Mouse (Mus musculus): ENCODE data around the gene Rsc1a1.

Rsc1a1 gene
- long read RNA-seq, experiment 1: 0 reads
- long read RNA-seq, experiment 2: 0 reads

DNA sequence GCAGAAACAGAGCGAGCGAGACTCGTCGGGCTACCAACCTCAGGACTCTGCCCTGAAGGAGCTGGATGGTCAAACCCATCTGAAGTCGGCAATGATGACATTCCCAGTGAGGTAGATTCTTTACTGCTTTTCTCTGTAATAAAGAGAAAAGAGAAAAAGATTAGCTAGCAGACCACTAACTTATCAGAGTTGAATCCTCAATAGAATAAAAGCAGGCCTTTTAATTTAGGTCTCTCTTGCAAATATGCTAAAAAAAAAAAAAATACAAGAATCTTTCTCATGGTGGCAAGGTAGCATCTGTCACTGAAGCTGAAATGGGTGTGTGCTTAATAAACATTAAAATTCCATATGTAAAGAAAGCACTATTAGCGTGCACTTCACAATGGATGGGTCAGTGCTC is at the start of gene Rsc1a1:
Rsc1a1 (minus strand) TSS at position 101 of the 400 bp plus-strand sequence.
- intact Hi-C loops (cut with DNase I): no loop called here

DNA sequence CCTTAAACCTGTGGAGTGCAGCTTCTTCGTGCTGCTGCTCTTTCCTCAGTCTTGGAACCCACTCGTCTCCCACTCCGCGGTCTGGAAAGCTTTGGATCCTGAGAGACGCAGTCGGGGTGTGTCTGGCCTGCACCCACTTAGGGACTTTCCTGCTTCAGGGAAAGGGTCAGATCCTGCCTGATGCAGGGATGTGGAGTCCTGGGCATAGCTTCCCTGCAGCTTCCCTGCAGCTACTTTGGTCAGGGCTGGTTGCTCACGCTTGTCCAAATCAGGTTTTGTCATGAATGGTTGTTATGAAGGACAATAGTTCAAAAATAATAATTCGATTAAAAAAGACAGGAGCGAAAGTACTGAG is 49.8 kb upstream of the Rsc1a1 start:
- intact Hi-C loops (cut with DNase I): no loop called here

DNA sequence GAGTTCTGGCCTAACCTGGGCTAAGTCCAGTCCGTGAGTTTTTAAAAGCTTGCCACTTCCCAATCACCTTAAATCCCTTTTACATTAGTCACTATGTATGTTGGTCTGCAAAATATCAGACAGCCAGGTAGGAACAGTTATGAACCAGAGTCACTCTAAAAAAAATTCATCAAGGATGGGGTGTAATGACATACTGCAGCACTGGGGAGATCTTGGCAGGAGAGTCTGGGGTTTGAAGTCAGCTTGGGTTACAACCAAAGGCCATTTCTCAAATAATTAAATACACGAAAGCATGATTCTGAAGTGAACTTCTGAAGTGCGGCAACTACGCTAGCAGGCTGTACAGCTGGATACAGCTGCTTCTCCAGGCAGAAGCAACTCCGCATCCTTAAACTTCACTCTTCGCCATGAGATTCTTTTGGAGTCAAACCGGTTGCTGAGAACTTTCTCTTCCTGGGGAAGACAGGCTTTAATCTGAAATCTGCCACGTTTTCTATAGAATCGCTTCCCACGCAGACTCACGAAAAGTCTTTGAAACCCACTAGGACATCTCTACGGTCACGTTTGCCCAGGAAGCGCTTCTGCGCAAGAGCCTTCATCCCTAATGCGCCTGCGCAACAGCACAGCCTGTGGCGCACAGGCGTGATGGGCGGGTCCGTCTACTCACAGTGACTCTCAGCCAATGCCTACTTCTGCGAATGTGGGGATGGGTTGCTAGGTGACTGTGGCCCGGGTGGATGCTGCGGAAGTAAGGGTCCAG is 49.2 kb upstream of the Rsc1a1 start:
- intact Hi-C loops (cut with DNase I): no loop called here

DNA sequence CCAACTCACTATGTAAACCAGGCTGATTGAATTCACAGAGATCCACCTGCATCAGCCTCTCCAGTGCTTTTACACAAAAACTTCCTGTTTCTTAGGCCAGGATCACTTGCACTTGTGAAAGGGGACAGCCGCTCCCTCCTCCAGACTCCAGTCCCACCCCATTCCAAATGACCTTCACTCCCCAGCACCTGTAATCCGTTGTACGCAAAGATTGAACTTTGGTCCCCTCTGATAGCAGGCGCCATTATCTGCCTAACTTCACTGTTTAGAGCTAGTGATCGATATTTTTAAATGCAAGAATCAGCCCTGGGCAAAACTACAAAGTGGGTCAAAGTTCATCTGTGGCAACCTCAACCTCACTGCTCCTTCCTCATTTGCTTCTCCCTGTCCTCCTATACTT is 46.4 kb upstream of the Rsc1a1 start:
- intact Hi-C loops (cut with DNase I): no loop called here

DNA sequence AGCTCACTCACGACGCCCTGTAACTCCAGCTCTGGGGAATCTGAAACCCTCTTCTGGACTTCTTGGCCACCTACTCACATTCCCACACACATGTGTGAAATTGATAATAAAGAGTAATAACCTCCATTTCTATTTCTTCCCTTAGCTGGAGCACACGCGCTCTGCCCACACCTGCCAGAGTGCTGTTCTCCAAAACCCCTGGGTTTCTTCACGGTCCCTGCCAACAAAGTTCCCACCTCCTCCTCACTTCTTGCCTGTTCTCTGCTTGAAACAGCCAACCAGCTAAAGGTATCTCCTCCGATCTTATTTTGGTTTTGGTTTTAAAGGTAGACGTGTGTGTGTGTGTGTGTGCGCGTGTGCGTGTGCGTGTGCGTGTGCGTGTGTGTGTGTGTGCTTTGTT is 45.0 kb upstream of the Rsc1a1 start:
- intact Hi-C loops (cut with DNase I): no loop called here

DNA sequence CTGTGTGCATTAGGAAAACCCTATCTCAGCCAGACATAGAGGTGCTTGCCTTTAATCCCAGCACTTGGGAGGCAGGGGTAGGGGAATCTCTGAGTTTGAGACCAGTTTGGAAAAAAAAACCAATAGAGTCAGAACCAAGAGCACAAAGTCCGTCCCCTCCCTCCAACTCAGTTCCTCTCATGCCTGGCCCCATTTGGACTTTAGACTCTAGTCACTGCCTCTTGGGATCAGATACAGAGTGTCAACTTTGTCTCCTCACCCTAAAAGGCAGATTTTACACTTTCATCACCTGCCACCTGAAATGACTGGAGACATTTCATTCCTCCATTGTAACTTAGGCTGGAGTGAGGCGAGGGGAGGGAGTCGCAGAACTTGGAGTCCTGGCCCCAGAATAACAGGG is 43.9 kb upstream of the Rsc1a1 start:
- intact Hi-C loops (cut with DNase I): no loop called here

DNA sequence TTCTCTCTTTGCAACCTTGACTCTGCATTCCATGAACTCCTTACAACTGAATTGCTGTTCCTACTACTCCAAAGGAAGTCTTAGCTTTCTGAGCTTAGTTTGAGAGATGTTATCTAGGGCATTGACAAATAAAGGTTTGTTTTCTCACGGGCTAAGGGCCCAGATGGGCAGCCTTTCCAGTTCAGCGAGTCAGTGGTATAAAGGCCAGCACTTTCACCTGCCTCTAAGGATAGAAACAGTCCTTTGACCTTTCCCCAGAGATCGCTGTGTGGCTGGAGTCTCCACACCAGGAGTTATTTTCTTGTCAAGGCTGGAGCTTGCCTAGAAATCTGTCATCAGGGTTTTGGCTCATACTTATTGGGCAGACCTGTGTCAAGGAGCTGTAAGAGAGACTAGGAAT is 40.3 kb upstream of the Rsc1a1 start:
- intact Hi-C loops (cut with DNase I): no loop called here

DNA sequence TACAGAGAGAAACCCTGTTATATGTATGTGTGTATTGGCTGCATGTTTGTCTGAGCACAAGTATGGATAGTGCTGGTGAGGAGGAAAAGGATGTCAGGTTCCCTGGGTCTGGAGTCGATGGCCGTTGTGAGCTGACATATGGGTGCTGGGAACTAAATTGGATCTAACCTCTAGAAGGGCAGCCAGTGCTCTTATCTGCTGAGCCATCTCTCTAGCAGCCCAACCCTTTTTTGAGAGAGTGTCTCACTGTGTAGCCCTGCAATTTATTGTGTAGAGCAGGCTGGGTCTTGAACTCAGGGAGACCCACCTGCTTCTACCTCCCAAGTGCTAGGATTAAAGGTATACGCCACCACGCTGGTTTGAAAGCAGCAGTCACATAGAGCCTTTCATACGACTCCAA is 39.9 kb upstream of the Rsc1a1 start:
- intact Hi-C loops (cut with DNase I): no loop called here

DNA sequence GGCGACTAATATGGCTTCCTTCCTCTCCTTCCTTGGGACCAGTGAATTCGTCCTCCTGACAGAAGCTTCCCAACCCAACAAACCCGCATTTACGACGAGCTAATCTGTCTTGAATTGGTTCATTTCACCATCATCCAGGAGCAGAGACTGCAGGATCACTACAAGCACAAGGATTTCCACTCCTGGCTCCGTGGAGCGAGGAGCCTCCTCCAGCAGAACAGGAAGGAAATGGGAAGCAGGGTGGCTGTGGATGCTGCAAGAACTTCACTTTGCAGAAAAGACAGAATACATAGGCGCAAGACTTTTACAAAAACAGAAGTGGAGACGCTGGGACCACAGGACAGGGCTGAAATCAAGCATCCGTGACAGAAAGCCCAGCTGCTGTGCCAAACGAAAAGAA is 39.2 kb upstream of the Rsc1a1 start:
- intact Hi-C loops (cut with DNase I): no loop called here

DNA sequence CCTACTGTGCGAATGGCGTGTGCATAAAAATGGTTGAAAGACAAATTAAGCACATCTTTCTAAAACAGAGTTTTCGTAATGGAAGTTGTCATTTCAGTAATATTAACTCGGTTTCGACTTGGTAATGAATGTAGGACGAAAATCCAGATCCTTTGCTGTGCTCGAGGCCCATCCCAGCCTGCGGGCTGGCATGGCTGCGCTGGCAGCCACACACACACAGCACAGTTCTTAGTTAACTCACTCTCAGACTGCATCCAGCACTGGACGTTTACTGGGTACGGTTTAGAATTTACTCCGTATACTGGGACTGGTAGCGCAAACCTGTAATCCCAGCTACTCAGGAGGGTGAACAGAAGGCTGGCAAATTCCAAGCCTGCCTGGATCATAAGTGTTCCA is 38.3 kb upstream of the Rsc1a1 start:
- intact Hi-C loops (cut with DNase I): no loop called here

DNA sequence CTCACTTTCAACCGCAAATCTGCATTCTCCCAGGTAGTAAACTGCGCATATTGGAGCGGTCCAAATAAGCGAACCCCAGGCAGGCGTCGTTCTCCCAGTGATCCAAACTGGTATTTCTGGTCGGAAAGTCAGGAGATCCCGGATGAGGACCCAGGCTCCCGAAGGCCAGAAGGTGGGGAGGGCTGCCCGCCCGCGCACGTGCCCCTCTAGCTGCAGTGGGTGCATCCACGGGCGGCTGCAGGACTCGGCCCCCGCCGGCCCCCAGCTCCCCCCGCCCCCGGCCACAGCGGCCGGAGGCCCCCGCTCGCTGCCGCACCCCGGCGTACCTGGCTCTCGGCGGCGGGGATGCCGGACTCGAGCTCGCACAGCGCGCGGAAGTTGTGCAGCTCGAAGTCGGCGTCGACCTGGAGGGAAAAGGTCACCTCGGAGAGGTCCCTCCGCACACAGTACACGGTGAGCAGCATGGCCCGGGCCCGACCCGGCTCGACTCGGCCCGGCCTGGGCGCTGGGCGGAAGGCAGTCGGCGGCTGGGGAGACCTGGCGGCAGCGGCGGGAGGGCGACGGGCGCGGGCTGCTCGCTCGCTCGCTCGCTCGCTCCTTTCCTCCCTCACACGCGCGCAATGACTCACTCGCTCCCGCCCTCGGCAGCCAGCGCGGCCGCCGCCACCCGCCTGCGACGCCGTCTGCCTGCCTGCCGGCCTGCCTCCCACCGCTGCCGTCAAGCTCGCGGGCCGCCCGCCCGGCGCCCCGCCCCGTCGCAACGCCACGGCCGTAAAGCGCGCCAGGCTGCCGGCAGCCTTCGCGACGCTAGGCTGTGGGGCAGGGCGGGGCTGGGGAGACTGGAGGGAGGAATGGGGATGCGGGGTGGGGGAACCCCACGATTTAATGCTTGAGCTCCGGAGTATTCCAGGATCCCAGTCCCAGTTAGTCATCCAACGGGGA is 37.6 kb upstream of the Rsc1a1 start, which contains the start of gene Ddi2:
Ddi2 (minus strand) TSS at position 689 of the 942 bp plus-strand sequence.
- intact Hi-C loops (cut with DNase I): no loop called here

DNA sequence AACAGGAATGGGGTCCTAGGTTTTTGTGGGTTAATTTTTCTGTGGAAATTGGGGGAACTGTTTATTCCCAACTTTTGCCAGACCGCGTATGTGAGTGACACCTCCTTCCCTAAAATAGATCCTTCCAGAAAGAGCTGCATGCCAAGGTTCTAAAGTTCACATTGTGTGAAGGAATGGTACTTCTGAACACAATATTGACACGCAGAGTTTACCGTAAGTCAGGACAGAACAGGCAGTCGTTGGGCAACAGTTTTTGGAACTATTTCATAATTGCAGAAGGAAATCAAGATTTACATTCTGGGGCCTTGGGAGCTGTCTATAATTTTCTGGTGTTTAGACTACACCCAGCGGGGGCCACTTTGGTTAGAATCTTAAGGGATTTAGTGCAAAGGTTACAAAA is 36.6 kb upstream of the Rsc1a1 start:
- intact Hi-C loops (cut with DNase I): no loop called here

DNA sequence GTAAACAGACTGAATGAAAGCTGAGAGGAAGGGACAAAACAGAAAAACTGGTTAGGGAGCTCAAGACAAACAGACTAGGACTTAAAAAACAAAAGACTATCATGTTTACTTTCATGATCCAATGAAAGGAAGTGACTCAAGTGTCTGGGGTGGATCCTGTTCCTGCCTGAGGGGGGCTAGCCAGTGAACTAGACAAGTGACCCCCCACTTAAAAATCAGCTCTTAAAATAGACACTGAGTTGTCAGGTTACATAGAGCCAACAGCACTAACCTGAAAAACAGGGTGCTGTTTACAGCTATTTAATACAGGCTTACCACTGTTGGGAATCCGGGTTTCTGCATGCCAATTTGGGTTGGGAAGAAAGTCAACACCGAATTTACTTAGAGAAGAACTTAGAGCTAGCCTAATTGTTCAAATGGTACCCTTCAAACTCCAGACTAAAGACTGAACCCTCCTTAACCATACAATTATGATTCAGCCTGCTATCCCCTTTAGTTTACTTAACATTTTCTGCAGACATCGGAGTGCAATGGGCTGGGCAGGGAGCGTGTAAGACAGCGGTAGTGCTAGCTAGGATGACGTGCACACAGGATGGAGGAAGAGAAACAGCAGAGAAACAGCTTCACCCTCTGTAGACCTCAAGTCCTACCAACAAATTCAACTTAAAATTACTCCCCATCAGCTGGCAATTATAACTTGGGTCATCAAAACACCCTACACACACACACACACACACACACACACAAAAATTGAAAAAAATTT is 35.5 kb upstream of the Rsc1a1 start:
- intact Hi-C loops (cut with DNase I): no loop called here

DNA sequence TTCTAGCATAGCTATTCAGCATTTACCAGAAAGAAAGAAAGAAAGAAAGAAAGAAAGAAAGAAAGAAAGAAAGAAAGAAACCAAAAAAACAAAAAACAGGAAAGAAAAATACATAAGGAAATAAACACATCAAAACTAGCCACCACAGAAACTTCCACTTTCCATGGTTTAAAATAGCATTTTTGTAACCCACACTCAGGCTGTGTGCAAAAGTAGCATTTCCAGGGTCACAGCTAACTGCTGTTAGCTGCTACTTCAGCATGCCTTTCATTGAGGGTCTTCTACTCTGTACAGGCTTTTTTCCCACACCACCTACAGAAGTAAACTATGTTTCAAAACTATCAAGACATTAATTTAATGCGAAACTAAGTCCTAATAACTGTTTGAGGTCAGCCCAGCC is 33.9 kb upstream of the Rsc1a1 start:
- intact Hi-C loops (cut with DNase I): no loop called here

DNA sequence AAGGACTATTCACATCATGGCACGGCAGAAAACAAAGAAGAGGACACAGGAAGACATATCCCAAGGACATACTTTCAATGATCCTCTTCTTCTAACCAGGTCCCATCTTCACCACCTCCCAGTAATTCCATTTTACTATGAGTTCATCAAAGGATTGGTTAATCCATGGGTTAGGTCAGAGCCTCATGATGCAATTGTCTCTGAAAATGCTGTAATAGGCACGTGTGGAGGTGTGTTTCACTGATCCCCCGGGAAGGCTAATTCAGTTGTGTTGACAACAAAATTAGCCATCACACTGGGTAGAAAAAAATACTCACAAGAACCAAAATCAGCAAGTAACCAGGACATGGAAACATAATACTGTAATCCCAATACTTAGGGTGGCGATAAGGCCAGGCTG is 32.2 kb upstream of the Rsc1a1 start:
- intact Hi-C loops (cut with DNase I): no loop called here

DNA sequence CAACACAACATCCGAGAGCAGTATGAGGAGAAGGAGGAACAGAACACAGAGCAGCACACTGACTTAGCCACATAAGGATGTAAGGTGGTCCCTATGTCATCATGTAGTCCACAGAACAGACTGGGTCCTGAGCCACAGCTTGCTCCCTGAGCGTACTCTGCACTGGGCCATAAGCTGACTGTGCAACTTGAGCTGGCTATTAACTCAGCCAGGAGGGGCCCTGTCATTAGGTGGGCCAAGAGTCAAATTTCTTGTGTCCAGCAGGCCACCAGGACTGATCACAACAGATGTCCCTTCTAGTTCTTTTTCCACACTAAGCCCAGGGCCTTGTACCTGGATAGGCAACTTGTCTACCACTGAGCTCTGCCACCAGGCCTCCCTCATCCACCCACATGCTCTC is 29.6 kb upstream of the Rsc1a1 start:
- intact Hi-C loops (cut with DNase I): no loop called here

DNA sequence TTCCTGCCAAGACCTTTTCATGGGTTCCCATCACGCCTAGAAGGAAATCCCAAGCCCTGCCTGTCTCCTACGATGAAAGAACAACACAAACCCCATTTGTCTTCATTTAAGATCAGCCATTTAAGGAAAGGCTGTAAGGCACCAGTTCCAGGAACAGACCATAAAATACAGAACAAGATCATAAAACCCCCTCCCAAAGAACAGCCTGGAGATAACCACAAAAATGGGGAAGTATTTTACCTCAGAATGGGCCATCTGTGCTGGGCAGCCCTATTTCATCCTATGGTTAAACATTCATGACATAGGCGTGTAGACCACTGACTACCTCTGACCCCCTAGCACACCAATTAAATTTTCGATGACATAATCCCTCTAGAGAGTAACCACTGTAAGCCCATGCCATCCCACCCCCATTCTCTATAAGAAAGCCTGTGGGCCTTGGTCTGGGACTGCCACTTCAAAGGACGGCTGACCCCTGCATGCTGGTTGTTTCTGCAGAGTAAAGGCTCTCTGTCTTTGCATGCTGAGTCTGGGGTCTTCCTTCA is 28.3 kb upstream of the Rsc1a1 start:
- intact Hi-C loops (cut with DNase I): no loop called here

DNA sequence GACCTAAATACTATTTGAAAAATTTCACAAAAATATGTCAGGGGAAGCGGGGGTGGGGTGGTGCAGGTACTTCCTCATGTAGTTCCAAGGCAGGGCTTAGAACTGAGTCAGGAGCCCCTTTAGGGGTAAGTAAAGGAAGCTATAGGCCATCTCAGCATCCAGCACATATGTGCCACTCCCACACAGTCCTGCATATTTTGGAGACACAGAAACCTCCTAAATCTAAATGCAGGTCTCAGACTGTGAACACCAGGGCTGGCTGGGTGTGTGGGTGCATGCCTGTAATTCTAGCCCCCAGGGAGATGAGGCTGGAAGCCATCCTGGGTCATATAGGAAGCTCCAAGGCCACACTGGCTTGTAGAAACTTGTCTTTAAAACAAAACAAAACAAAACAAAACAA is 25.9 kb upstream of the Rsc1a1 start:
- intact Hi-C loops (cut with DNase I): no loop called here

DNA sequence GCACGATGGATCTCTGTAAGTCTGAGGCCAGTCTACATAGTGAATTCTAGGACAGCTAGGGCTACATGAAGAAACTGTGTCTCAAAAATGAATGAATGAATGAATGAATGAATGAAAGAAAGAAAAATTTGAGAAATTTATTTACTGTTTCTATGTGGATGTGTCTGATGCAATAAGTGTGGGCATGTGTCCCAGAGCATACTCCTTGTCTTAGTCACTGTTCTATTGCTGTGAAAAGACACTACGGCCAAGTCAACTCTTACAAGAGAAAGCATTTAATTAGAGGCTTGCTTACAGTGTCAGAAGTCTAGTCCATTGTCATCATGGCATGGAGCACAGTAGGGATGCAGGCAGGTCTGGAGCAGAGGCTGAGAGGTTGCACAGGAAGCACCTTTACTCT is 23.6 kb upstream of the Rsc1a1 start:
- intact Hi-C loops (cut with DNase I): no loop called here

DNA sequence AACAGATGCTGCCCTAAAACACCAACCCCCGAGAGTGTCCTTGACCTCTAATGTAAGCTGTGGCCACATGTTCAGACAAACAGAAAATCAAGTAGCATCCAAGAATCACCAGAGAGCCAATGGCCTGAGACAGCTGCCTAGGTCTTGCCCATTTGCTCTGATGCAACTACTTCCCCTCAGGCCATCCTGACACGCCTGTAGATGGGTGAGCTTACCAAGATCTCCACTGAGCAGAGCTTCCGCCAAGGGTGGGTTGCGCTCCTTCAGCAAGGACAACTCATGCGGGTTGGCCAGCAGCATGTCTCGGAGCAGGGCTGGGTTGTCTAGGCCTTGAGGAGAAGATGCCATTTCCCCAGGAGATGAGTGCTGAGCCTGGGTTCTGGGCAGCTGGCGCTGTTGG is 22.6 kb upstream of the Rsc1a1 start:
- intact Hi-C loops (cut with DNase I): no loop called here

DNA sequence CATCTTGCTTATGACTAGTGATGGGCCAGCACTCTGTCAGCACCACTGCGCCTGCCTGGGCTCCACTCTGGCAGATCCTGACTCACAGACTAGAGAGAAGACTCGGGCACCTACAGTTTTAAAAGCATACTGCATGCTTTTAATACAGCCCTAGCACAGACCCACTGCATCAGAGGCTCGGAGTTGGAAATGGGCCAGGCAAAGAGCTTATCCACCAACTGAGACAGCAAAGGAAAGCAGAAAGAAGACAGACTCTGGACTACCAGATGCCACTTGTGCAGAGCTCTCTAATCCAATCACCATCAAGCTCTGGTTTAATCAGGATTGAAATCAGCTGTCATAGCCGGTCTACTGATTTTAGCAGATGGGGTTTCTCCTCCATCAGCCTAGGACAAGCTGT is 19.9 kb upstream of the Rsc1a1 start:
- intact Hi-C loops (cut with DNase I): no loop called here

DNA sequence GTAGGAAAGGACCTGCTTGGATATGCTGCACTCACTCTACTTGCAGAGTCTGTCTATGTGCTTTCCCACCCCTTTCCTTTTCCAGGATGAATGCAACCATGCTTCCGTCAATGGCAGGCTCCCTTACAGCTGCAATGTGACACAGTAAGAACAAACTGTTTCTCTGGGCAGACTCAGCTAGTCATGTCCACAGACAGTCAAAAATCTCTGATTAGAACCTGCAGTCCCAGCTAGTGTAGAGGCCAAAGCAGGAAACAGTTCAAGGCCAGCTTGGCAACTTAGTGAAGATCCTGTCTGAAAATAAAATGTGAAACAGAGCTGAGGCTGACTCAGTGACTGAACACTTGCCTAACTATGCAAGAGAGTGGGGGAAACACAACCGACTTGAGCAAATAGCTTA is 19.2 kb upstream of the Rsc1a1 start:
- intact Hi-C loops (cut with DNase I): no loop called here
